Mouse (Mus musculus) heart, embryonic 10.5 days (tissue): ENCODE data around the gene Cd84. TPM values are rescaled to one million over a fixed set of nuclear protein-coding genes. Genes with fewer than 3 reads are reported as not detected.
"Not testable (repeated sequence)": the region's sequence is repeated elsewhere in the genome, so short reads cannot be mapped to it uniquely, and the experiment has no call there.

Experiments
- DNase-seq: peaks from one replicate; pipeline ENCODE4 v3.0.0-alpha.2; 2017; ENCODE audit warnings: low spot score
- H3K27ac ChIP-seq: fragments of 300-500 bp; sonication (generic); 2 replicates; pipeline ENCODE4 v1.5.1; 2016; ENCODE audit warnings: mild to moderate bottlenecking
- H3K27me3 ChIP-seq: fragments of 300-500 bp; sonication (generic); 2 replicates; pipeline ENCODE4 v1.6.1; 2016; ENCODE audit warnings: mild to moderate bottlenecking; ENCODE audit not compliant: poor library complexity, insufficient read depth, severe bottlenecking
- H3K36me3 ChIP-seq: fragments of 300-500 bp; sonication (generic); 2 replicates; pipeline ENCODE4 v1.6.1; 2016; ENCODE audit warnings: mild to moderate bottlenecking, moderate library complexity
- H3K4me1 ChIP-seq: fragments of 300-500 bp; sonication (generic); 2 replicates; pipeline ENCODE4 v1.6.1; 2016; ENCODE audit warnings: mild to moderate bottlenecking
- H3K4me3 ChIP-seq: fragments of 300-500 bp; sonication (generic); 2 replicates; pipeline ENCODE4 v1.5.1; 2016; ENCODE audit warnings: mild to moderate bottlenecking, moderate library complexity
- H3K9me3 ChIP-seq: fragments of 300-500 bp; sonication (generic); 2 replicates; pipeline ENCODE4 v1.6.1; 2016; ENCODE audit warnings: mild to moderate bottlenecking, moderate library complexity
- WGBS: fragments of 180-500 bp; shearing (Covaris S2); methylation state at CpG from one replicate; pipeline ENCODE4 v1.1.7; 2016; 5-methylcytosine and 5-hydroxymethylcytosine counted together
- polyA plus RNA-seq: library from polyadenylated mRNA; unstranded; fragments of >200 nt; fragmentation: Nextera tagmentation; extraction: Ambion mirVana; gene quantifications from 2 replicates; pipeline ENCODE4 v1.2.1, GENCODE M21; 2016

Cd84 gene
- polyA plus RNA-seq: 0.34 and 0.48 TPM in 2 replicates

GRCm38 (mm10) chr1:171839488-171839887 is at the start of gene Cd84:
Gene Cd84, plus strand, starts transcription at chr1:171839697.
- Histone ChIP-seq H3K27ac (no peak within 1 kb of the TSS), H3K4me1 (no peaks in the 10 kb centered on the region), H3K27me3 (no peaks in the 10 kb centered on the region), H3K36me3 (no peaks in the 10 kb centered on the region), H3K4me3 (no peak within 1 kb of the TSS), H3K9me3 (no peaks in the 10 kb centered on the region)
- no peak for DNase-seq
- WGBS: 90% methylated on average over 3 of the region's 3 CpGs

GRCm38 (mm10) chr1:171791491-171791890 is 48.0 kb upstream of the Cd84 start:
- WGBS: 83% methylated on average over 3 of the region's 3 CpGs
- DNase-seq: no peak
- no peaks in the 10 kb centered on the region for H3K9me3 ChIP-seq
- no peak overlapping the region for H3K27ac ChIP-seq
- no peak overlapping the region for H3K4me3 ChIP-seq
- H3K36me3 ChIP-seq: no peaks in the 10 kb centered on the region
- H3K4me1 ChIP-seq: no peaks in the 10 kb centered on the region
- H3K27me3 ChIP-seq: no peaks in the 10 kb centered on the region

- no peak overlapping the region for H3K27ac ChIP-seq
- WGBS: 51% methylated on average over 2 of the region's 2 CpGs
- H3K9me3 ChIP-seq: no peaks in the 10 kb centered on the region
- no peaks in the 10 kb centered on the region for H3K36me3 ChIP-seq
- H3K4me1 ChIP-seq: no peaks in the 10 kb centered on the region
- no peak for DNase-seq
- H3K27me3 ChIP-seq: no peaks in the 10 kb centered on the region
- H3K4me3 ChIP-seq: no peak overlapping the region
Observed at GRCm38 (mm10) chr1:171796185-171796584, 43.3 kb upstream of the Cd84 start.

- Histone ChIP-seq H3K27ac (no peak overlapping the region), H3K4me1 (no peaks in the 10 kb centered on the region), H3K9me3 (no peaks in the 10 kb centered on the region), H3K27me3 (no peaks in the 10 kb centered on the region), H3K4me3 (no peak overlapping the region), H3K36me3 (no peaks in the 10 kb centered on the region)
- no peak for DNase-seq
- WGBS: 58% methylated on average over 1 of the region's 1 CpGs
Observed at GRCm38 (mm10) chr1:171797840-171798239, 41.7 kb upstream of the Cd84 start.

GRCm38 (mm10) chr1:171799648-171800047 is 39.8 kb upstream of the Cd84 start:
- Histone ChIP-seq H3K9me3 (no peaks in the 10 kb centered on the region), H3K4me1 (no peaks in the 10 kb centered on the region), H3K27me3 (no peaks in the 10 kb centered on the region), H3K36me3 (no peaks in the 10 kb centered on the region), H3K27ac (no peak overlapping the region), H3K4me3 (no peak overlapping the region)
- 71% methylated on average over 4 of the region's 4 CpGs for WGBS
- DNase-seq: no peak

GRCm38 (mm10) chr1:171811048-171811447 is 28.4 kb upstream of the Cd84 start:
- not testable (repeated sequence) for H3K27ac ChIP-seq, H3K27me3 ChIP-seq, H3K36me3 ChIP-seq, DNase-seq, H3K4me1 ChIP-seq, H3K4me3 ChIP-seq, H3K9me3 ChIP-seq
- WGBS: 70% methylated on average over 1 of the region's 1 CpGs

- H3K27ac ChIP-seq: no peak overlapping the region
- no peaks in the 10 kb centered on the region for H3K4me1 ChIP-seq
- no peak overlapping the region for H3K4me3 ChIP-seq
- 14% methylated on average over 8 of the region's 8 CpGs for WGBS
- H3K27me3 ChIP-seq: no peaks in the 10 kb centered on the region
- DNase-seq: no peak
- H3K36me3 ChIP-seq: no peaks in the 10 kb centered on the region
- H3K9me3 ChIP-seq: no peaks in the 10 kb centered on the region
Observed at GRCm38 (mm10) chr1:171815545-171816439, 23.7 kb upstream of the Cd84 start.

GRCm38 (mm10) chr1:171816991-171817390 is 22.5 kb upstream of the Cd84 start:
- Histone ChIP-seq H3K27me3 (no peaks in the 10 kb centered on the region), H3K4me3 (no peak overlapping the region), H3K27ac (no peak overlapping the region), H3K9me3 (no peaks in the 10 kb centered on the region), H3K4me1 (no peaks in the 10 kb centered on the region), H3K36me3 (no peaks in the 10 kb centered on the region)
- no peak for DNase-seq
- WGBS: 65% methylated on average over 4 of the region's 4 CpGs

- Histone ChIP-seq H3K9me3 (no peaks in the 10 kb centered on the region), H3K27ac (no peak overlapping the region), H3K4me3 (no peak overlapping the region), H3K36me3 (no peaks in the 10 kb centered on the region), H3K27me3 (no peaks in the 10 kb centered on the region), H3K4me1 (no peaks in the 10 kb centered on the region)
- no peak for DNase-seq
- 33% methylated on average over 1 of the region's 1 CpGs for WGBS
Observed at GRCm38 (mm10) chr1:171821331-171821730, 18.2 kb upstream of the Cd84 start.

GRCm38 (mm10) chr1:171825462-171825861 is 14.0 kb upstream of the Cd84 start:
- no peak for DNase-seq
- Histone ChIP-seq H3K27me3 (no peaks in the 10 kb centered on the region), H3K27ac (no peak overlapping the region), H3K9me3 (no peaks in the 10 kb centered on the region), H3K4me1 (no peaks in the 10 kb centered on the region), H3K36me3 (no peaks in the 10 kb centered on the region), H3K4me3 (no peak overlapping the region)
- WGBS: 27% methylated on average over 4 of the region's 4 CpGs

GRCm38 (mm10) chr1:171826164-171826563 is 13.3 kb upstream of the Cd84 start:
- no peaks in the 10 kb centered on the region for H3K4me1 ChIP-seq
- no peak for DNase-seq
- H3K36me3 ChIP-seq: no peaks in the 10 kb centered on the region
- H3K27ac ChIP-seq: no peak overlapping the region
- H3K27me3 ChIP-seq: no peaks in the 10 kb centered on the region
- no peaks in the 10 kb centered on the region for H3K9me3 ChIP-seq
- H3K4me3 ChIP-seq: no peak overlapping the region

- Histone ChIP-seq H3K36me3 (no peaks in the 10 kb centered on the region), H3K27ac (no peak overlapping the region), H3K9me3 (no peaks in the 10 kb centered on the region), H3K27me3 (no peaks in the 10 kb centered on the region), H3K4me3 (no peak overlapping the region), H3K4me1 (no peaks in the 10 kb centered on the region)
- no peak for DNase-seq
Observed at GRCm38 (mm10) chr1:171827674-171828073, 11.8 kb upstream of the Cd84 start.

GRCm38 (mm10) chr1:171840450-171841023 is 1.0 kb downstream of the Cd84 start:
- no peak overlapping the region for H3K27ac ChIP-seq
- no peaks in the 10 kb centered on the region for H3K27me3 ChIP-seq
- no peaks in the 10 kb centered on the region for H3K4me1 ChIP-seq
- H3K9me3 ChIP-seq: no peaks in the 10 kb centered on the region
- H3K36me3 ChIP-seq: no peaks in the 10 kb centered on the region
- no peak for DNase-seq
- WGBS: 75% methylated on average over 4 of the region's 4 CpGs
- no peak overlapping the region for H3K4me3 ChIP-seq
